Mouse (Mus musculus): ENCODE results near the gene Zfp691.

Zfp691 gene

GRCm38 (mm10) chr4:119167663-119168062 is 6.3 kb downstream of the Zfp691 start:
- in situ Hi-C loops (cut with MseI, MboI) = loop anchor here (5.0 to 25.0 kb wide), 3 partner anchors 173 to 530 kb away; no protein-coding TSS in a partner anchor

DNA sequence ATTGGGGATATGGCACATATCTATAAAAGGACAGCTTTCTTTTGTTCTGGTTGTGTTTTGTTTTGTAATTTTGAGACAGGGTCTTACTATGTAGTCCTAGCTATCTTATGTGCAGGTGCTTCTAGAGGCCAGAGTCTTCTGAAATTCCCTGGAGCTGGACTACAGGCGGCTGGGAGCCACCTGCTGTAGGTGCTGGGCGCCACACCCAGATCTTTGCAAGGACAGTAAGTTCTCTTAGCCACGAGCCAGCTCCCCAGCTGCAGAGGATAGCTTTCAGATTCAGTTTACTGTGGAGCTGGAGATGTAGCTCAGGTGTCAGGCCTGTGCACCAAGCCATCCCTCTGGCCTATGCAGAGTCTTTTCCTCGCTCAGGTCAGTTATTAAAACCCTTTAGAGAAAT is 6.9 kb downstream of the Zfp691 start:
- in situ Hi-C loops (cut with MseI, MboI) = loop anchor here (5.0 to 25.0 kb wide), 3 partner anchors 172 to 530 kb away; no protein-coding TSS in a partner anchor

- in situ Hi-C loops (cut with MseI, MboI) = loop anchor here (5.0 to 25.0 kb wide), 3 partner anchors 171 to 529 kb away; no protein-coding TSS in a partner anchor
Measured at GRCm38 (mm10) chr4:119165916-119166315, 8.1 kb downstream of the Zfp691 start.

GRCm38 (mm10) chr4:119162990-119163389 is 11.0 kb downstream of the Zfp691 start:
- in situ Hi-C loops (cut with MseI, MboI) = loop anchor here (10.0 to 25.0 kb wide), 2 partner anchors 168 to 526 kb away; no protein-coding TSS in a partner anchor

DNA sequence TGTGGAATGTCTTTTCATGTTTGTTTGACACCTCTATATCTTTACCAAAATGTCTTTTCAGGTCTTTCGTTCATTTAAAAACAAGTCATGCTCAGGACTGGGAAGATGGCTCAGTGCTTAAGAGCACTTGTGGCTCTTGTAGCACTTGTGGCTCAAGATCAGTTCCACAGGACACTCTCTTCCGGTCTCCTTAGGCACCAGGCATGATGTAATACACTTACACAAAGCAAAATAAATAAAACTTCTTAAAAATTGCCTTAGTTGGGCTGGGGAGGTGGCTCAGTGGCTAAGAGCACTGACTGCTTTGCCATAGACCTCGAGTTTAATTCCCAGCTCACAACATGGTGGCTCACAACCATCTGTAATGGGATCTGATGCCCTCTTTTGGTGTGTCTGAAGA is 12.6 kb downstream of the Zfp691 start:
- in situ Hi-C loops (cut with MseI, MboI) = loop anchor here (10.0 to 25.0 kb wide), 2 partner anchors 167 to 524 kb away; no protein-coding TSS in a partner anchor

DNA sequence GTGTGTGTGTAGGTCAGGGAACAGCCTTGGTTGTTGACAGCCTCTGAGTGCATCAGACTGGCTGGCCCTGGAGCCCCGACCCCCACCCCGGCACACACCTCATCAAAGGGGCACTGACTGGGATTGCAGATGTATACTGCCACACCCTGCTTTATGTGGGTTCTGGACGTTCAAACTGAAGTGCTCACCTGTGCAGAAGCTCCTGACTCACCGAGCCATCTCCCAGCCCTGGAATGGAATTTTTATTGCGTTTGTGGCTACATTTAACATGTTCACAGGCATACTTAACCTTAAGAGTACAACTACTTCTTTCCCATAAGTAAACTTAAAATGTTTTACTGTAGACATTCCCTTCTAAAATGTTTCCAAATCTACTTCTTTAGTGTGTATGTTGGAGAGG is 16.1 kb downstream of the Zfp691 start:
- in situ Hi-C loops (cut with MseI, MboI) = loop anchor here (25.0 kb wide), 1 partner anchor 521 kb away; no protein-coding TSS in a partner anchor

DNA sequence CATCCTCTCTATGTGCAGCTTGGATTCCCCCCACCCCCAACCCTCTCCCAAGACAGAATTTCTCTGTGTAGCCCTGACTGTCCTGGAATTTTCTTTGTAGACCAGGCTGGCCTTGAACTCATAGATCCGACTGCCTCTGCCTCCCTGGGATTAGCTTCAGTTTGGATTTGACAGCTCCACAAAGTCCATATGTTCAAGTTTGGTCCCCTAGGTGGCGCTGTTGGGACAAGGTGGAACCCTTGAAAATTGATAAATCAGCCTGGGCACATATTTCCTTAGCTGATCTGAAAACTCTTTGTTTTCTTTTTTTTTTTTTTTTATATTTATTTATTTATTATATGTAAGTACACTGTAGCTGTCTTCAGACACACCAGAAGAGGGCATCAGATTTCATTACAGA is 16.8 kb downstream of the Zfp691 start:
- in situ Hi-C loops (cut with MseI, MboI) = loop anchor here (25.0 kb wide), 1 partner anchor 520 kb away; no protein-coding TSS in a partner anchor

- in situ Hi-C loops (cut with MseI, MboI) = no loop called here
Measured at GRCm38 (mm10) chr4:119148741-119149140, 25.3 kb downstream of the Zfp691 start.

GRCm38 (mm10) chr4:119147347-119147746 is 26.6 kb downstream of the Zfp691 start:
- in situ Hi-C loops (cut with MseI, MboI) = no loop called here

GRCm38 (mm10) chr4:119146816-119147215 is 27.2 kb downstream of the Zfp691 start:
- in situ Hi-C loops (cut with MseI, MboI) = no loop called here

- in situ Hi-C loops (cut with MseI, MboI) = no loop called here
Measured at GRCm38 (mm10) chr4:119142230-119142871, 31.6 kb downstream of the Zfp691 start.

DNA sequence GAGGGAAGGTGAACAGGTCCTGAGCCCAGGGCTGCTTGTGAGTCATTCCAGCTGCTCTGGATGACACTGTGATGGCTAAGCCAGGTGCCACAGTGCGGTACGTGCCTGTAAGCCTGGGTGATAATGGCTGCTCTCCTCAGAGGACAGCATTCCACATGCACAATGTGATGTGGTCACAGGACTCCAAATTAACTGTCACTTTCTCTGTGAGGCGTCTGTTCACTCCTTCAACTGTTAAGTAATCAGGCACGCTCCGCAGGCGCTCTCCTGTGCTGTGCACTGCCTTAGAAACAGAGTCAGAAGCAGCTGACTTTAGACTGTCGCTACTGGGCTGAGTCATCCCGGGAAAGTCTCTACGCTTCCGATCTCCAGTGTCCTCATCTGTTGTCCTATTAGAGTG is 32.8 kb downstream of the Zfp691 start:
- in situ Hi-C loops (cut with MseI, MboI) = no loop called here

- in situ Hi-C loops (cut with MseI, MboI) = no loop called here
Measured at GRCm38 (mm10) chr4:119140126-119140525, 33.9 kb downstream of the Zfp691 start.

DNA sequence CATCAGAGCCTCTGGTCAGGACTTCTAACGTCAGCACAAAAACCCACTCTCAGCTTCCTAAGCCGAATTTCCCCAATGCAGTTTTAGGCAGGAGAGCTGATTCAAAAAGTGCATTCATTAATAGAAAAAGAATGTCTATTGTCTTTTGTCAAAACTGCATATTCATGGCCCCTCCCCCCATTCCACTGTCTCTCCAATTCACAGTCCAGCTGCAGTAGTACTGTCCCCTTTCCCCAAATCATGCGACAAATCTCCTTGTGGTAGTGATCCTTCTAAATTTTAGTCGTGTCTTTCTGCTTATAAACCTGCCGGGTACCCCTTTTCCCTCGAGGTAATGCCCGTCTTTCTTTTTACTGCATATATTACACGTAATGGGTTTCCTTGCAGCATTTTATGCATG is 35.2 kb downstream of the Zfp691 start:
- in situ Hi-C loops (cut with MseI, MboI) = no loop called here

DNA sequence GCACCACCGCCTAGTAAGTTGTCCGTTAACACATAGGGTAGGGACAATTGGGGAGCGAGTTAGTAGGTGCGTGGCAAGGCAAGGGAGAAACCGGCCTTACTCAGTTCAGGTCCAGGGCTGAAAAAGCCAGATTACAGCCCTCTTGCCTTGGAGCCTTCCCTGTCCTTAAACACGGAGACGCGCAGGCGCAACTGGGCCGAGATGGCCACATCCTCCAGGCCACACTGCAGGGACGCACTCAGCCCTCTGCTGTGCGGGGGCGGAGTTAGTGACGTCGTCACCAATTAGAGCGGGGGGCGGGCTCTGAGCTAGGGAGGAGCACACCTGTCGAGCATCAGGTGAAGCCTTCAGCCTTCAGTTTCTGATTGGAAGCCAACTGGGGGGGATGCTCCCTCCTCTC is 35.8 kb downstream of the Zfp691 start:
- in situ Hi-C loops (cut with MseI, MboI) = no loop called here

GRCm38 (mm10) chr4:119137313-119137712 is 36.7 kb downstream of the Zfp691 start:
- in situ Hi-C loops (cut with MseI, MboI) = no loop called here

GRCm38 (mm10) chr4:119133860-119134259 is 40.1 kb downstream of the Zfp691 start:
- in situ Hi-C loops (cut with MseI, MboI) = no loop called here

DNA sequence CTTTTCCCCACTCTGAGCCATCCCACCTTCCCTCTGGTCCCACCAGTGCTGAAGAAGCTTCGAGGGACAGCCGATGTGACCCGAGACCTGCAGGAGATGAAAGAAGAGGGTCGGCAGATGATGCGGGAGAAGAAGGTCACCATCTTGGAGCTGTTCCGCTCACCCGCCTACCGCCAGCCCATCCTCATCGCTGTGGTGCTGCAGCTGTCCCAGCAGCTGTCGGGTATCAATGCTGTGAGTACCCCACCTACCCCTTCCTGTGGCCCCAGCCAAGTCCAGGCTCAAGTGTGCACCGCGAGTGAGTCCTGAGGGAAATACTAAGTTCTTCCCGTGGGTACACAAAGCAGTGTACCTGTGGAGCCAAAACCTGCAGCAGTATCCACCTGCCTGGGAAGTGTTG is 40.7 kb downstream of the Zfp691 start:
- in situ Hi-C loops (cut with MseI, MboI) = no loop called here

DNA sequence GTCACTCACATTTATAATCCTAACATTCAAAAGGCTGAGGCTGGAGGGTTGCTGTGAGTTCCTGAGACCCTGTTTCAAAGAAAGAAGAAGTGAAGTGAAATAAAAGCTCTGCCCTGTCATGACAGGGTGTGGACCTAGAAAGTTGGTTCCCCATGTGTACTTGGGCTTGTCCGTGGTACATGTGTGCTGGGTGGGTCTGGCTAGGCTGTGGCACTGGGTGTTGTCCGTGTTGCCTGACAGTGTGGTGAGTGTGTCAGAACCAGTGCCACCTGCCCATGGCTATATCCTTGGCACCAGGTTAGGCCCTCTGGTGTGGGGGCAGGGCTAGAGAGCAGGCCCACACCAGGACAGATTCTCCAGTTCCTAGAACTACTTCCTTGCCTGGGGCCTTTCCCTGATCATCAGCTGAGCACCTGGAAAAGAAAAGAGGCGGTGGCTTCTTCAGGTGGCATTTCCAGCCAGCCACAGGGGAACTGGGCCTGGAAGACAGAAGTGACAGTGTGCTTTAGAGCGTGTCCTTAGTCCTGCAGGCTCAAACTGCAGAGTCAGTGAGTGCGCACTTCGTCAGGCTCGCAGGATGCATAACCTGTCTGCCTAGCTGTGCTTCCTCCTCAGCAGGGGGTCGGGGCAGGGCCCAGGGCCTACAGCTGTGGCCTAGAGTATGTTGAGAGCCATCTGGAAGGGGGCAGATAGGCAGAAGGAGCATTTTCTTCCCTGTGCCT is 42.6 kb downstream of the Zfp691 start:
- in situ Hi-C loops (cut with MseI, MboI) = no loop called here

DNA sequence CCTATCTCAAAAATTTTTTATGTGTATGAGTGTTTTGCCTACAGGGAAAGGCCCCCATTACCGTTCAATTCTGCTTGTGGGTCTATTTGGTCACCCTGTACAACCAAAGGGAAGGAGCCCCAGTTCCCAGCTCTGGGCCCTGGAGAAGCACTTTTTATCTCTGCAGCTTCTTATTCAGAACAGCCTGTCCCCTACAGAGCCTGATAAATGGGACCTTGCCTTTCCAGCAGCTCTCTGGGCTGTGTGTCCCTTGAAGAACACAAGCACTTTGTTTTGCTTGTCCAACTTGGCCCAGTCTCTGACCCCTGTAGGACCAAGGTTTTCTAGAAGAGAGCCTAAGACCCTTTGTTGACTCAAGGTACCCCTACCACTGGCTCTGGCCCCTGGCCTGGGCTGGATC is 44.9 kb downstream of the Zfp691 start:
- in situ Hi-C loops (cut with MseI, MboI) = no loop called here

GRCm38 (mm10) chr4:119128547-119128946 is 45.4 kb downstream of the Zfp691 start:
- in situ Hi-C loops (cut with MseI, MboI) = no loop called here

DNA sequence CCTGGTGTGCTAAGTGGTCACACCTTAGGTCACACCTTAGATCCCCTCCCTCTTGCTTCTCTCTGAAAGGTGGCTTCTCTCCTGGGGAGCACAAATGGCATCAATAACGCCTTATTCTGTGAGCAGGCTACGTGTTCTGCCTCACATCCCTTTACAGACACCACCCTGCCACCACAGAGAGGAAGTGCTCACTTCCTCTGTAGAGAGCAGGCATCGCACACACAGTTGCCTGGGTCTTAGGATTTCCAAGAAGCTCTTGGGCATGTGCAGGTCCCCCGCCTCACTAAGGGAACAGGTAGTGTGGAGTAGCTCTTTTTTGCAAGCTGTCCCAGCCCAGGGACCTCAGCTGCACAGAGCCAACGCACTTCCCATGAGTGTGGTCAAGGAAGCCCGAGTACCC is 46.8 kb downstream of the Zfp691 start:
- in situ Hi-C loops (cut with MseI, MboI) = no loop called here

All from mouse trophoblast stem cell (cell line).